Mouse (Mus musculus): Measurements from ENCODE around the gene Rapsn. TPM values are rescaled to one million over a fixed set of nuclear protein-coding genes. Genes with fewer than 3 reads are reported as not detected.
A peak's percentile ranks its signal among the peaks of the same experiment; 100 is the strongest.

Rapsn gene
- total RNA-seq, 1 experiment from 2014 or later, result 0.47 TPM

DNA sequence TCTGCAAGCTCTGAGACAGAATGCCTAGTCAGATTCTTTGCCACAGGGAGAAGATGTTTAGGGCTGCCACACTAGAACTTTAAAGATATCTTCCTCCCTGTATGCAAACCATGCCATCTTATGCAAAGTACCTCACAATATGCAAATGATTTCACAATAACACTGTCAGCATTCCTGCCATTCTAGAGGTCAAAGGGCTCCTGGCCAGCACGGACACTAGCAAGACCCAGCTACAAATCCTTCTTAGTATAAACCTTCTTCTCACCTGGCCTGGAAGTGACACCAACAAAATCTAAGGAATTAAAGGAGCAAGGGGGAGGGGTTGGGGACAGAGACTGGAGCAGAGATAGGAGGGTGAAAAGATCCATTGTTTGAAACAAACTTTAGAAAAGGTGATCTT lies 36.7 kb downstream of the Rapsn start:
- no peak for ATAC-seq (ENCODE audit: extremely low read depth, insufficient number of reproducible peaks, low FRiP score, poor library complexity, severe bottlenecking)

DNA sequence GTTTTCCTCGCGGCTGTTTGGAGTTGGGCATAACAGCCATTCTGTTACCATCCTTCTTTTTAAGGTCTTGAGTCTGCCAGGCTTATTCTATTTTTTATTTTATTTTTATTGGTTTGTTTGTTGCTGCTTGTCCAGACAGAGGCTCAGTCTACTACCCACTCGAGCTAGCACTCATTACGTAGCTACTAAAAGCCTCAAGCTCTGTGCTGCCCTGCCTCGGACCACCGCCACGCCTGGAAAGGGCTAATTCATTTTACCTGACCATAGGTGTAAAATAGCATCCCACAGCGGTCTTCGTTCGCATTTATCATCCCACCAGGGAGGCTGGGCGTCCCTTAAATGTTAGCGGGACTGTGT lies 42.5 kb downstream of the Rapsn start:
- ATAC-seq (ENCODE audit: extremely low read depth, insufficient number of reproducible peaks, low FRiP score, poor library complexity, severe bottlenecking), result no peak

DNA sequence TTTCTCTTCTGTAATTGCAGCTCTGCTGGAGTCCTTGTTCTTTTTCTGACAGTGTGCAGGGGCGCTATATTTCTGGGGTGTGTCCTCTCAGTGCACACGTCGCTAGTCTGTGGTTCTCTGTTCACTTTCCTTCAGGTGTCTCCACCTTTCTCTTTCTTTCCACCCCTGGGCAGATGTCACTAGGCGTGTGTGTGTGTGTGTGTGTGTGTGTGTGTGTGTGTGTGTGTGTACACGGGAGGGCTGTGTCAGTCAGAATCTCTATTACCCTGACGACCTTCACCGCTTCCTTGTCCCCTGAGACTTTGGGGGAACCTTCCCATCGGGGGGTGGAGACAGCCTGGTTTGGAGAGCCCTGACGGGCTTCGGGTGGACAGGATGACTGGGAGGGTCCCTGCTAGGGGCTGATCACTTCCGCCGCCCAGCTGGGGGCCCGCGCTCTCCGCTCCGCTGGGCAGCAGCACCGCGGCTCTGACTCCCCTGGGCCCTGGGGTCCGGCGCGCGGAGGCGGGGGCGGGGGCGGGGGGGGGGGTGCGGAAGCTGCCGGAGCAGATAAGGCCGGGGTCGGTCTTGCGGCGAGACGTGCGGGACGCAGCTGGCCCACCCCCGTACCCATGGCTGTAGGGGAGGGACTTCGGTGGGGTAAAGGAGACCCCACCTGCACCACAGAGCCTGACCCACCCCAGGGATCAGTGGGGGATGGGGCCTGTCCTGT lies 43.0 kb downstream of the Rapsn start:
- ATAC-seq (ENCODE audit: extremely low read depth, insufficient number of reproducible peaks, low FRiP score, poor library complexity, severe bottlenecking), result peak; percentile 8; the same call in 1 of the 2 replicates

DNA sequence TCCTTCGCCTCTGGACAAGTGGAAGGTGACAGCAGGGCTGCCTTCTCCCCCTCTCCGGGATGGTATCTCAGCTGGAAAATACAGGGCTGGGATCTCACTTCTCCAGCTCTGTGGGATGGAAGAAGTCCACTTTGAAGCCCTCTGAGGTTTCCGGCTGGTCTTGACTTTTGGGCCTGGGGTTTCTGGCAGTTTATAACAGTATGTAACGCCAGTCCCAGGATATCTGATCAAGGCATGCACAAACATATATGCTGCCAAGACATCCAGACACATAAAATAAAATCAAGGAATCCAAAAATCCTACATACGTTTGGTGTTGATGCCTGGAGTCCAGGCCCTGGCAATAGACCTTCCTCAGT lies 43.6 kb downstream of the Rapsn start:
- no peak for ATAC-seq (ENCODE audit: extremely low read depth, insufficient number of reproducible peaks, low FRiP score, poor library complexity, severe bottlenecking)

DNA sequence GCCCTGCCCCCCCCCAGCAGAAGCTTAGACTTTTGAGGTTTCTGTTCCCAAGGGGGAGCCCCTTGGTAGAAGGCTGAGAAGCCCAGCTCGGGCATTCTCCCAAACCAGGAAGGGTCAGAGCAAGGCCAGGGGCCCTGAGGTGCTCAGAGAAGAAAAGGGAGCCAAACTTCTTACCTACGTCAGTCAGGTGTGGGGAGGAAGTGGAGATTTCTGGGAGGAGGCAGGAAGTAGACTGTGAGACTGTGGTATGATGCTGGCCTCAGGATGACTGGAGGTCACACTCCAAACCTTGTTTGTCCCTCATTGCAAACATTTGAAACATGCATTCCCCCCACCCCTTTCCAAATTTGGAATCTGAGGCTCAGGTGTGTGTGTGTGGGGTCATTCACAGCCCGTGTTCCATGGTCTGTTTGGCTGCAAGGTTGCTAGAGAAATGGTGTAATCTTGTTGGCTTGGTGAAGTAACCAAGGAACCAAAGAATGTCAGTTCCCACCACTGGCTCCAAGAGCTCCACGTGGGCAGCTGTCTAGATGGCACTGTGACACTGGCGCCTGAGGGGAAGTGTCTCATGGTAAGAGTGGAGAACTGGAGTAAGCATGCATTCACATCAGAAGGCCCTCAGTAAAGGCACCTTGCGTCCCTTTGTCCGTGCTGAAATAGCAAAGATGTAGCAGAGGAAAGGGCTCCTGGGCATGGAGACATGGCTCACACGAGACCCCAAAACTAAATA lies 45.5 kb downstream of the Rapsn start:
- ATAC-seq (ENCODE audit: extremely low read depth, insufficient number of reproducible peaks, low FRiP score, poor library complexity, severe bottlenecking), result peak; percentile 48

DNA sequence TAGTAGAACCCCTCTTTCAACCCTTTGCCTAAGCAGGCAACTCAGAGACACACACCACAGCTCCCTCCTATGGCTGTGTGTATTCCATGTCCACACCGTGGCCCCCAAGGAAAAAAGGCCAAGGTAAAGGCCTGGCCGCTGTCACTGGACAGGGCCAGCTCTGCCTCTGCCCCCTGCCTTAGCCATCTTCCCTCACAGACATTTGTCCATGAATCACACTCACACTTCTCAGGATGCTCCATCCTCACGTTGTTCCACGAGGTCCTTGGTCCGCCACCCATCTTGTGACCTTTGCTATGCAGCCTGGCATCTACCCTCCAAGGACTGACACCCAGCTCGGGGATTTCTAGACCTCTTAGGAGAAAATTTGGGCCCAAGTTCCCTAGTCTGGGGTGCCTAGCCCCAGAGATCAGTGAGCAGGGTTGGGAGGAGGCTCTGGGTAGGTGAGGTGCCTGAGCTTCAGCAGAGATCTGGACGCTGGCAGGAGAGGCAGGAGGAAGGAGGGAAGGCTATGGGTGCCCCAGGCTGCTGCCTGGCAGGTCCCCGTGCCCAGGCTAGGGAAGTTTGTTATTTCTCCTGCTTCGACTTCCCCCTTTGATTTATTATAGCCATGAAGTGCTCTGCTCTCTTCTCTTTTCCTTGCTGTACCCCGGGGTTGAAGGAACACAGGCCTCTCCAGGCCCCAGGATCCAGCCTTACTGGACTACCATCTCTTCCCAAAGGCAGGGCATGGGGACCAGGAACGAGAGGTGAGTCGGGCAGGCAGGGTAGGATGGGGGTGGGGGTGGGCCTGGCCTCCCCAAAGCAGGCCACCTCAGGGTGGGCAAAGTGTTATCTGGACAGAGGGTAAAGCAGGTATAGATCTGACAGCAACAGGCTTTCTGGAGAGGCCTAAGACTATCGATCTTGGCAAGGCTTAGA lies 46.6 kb downstream of the Rapsn start, which contains the start of gene Spi1:
Gene Spi1 (plus strand): TSS at position 616 of the 921 bp plus-strand sequence.
- ATAC-seq (ENCODE audit: extremely low read depth, insufficient number of reproducible peaks, low FRiP score, poor library complexity, severe bottlenecking), result no peak

DNA sequence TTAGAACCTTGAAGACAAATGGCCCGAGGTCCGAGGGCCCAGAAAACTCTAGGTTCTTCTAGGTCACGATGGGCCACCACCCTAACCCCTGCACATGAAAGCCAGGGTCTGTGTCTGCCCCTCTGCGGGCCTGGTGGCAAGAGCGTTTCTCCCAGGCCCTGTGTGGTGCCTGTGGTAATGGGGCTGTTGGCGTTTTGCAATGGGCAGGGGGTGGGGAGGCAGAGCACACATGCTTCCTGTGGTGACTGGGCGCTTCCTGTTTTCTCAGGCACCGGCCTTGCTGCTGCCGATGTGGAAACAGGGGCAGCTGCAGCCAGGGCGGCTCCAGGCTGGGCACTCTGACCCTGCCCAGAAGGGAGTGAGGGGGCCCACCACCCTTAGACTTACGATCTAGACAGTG lies 47.4 kb downstream of the Rapsn start:
- peak; percentile 70 for ATAC-seq (ENCODE audit: extremely low read depth, insufficient number of reproducible peaks, low FRiP score, poor library complexity, severe bottlenecking)

DNA sequence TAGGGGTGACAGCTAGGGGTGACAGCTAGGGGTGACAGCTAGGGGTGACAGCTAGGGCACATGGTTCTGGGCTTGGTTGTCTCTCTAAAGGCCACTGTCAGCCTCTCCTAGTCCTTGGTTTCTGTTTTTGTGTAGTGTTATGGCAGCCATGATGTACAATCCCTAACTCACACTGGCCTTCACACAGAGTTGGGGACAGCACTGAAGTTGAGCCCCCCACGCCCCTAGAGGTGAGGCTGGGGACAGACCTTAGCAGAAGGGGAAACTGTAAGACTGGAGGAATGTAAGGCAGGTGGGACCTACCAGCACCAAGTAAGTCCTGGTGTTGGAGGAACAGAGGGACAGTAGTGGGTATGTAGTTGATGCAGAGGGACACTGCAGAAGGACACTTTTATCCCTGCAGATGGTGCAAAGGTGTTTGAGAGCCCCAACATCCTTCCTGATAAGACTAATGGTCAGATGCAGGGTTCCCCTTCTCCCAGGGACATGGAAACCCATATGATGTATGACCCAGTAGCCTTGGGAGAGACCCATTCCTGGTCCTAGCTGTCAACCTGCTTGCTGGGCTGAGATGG lies 48.0 kb downstream of the Rapsn start:
- ATAC-seq (ENCODE audit: extremely low read depth, insufficient number of reproducible peaks, low FRiP score, poor library complexity, severe bottlenecking), result peak; percentile 4; the same call in 1 of the 2 replicates

DNA sequence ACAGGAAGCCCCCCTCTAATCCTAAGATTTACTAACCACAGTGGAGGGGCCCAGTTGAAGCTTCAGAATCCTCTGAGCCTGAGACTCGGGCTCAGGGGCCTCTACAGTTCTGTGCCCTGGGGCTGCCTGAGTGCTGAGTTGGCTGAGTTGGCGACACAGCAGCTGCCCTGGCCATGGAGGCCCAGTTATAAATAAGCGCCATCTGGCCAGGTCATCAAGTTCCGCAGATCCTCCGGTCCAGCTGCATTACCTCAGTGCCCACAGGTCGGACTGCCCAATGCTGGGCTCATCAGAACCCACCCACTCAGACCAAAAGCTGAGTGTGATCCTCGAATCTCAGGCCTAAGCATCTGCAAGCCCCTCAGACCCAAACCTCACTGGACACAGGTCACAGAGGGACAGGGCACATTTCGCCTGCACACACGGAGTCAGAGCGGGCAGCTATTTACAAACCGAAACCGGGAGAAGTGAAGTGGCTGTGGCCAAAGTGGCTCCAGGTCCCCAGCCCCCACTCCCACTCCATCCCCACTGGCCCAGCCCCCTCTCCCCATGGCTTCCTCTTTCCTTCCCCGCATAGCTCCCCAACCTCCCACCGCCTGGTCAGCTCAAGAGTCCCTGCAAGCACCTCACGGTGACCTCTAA lies 48.9 kb downstream of the Rapsn start:
- ATAC-seq (ENCODE audit: extremely low read depth, insufficient number of reproducible peaks, low FRiP score, poor library complexity, severe bottlenecking), result peak; percentile 4; the same call in 1 of the 2 replicates

DNA sequence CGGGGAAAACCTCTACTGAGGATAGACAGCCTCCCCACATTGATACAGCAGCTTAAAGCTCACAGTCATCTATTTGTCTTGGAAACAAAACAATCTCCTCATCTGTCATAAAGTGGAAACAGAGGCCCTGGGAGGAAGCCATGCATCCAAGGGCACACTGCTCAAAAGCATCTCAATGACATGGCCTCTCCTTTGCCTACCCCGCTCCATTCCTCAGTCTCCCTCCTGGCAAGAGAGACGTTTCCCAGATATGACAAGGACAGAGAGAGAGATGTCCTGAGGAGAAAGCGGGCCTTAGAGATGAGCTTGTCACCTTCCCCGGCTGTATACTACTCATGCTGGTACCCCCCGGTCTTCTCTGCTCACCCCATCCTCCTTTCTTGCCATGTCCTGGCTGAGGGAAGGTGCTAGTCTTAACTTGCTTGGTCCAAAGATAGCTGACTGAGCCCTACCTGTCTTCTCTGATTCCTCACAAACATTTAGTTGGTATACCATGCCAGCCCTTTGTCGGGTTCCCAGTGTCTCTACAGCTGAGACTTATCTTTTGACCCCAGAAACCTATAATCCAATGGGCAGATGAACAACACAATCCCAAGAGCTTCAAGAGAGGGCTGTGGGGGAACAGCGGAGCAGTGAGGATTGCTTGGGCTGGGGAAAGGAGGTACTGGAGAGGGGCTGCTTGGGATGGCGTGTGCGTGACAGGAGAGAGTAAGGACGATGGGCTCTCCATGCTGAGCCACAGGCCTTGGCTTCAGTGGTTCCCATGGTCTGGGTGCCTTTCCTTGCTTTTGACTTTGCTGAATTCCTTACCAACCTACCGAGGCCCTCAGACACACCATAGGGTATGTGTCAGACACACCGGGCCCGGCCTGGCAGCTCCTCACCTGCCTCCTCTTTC lies 50.3 kb downstream of the Rapsn start:
- ATAC-seq (ENCODE audit: extremely low read depth, insufficient number of reproducible peaks, low FRiP score, poor library complexity, severe bottlenecking), result no peak

DNA sequence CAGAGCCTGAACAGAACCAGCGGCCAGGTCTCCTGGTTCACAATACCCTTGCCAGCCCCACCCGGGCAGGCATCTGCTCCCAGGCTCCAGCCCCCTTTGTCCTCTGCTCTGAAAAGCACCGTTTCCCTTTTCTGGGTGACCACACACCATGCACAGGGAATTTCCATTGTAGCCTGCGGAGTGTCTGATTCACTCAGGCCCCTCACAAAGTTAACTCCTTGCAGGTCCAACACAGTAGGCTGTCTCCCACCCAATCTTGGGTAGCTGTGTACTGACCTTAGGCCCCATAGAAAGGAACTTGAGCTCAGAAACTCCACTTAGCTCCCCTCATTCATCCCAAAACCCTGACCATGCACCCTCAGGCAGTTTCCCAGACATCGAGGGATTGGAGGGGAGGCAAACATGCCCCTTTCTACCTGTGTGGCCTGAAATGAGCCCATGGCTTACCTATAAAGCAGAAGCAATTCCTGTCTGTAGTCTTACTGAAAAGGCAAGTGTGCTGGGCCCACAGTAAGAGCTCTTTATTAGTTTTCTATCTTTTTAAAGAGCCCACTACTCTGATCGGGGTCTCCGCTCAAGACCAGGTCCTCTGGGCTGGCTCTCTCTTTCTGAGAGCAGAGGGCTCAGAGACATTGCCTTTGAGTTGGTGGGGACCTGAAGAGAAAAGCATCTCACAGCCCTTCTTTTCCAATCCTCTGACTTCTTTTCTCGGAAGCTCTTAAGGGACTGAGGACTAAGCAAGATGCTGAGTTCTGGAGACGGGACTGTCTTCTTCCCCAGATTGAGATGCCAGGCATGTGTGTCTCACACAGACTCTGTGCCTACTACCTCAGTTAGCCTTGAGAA lies 51.2 kb downstream of the Rapsn start:
- ATAC-seq (ENCODE audit: extremely low read depth, insufficient number of reproducible peaks, low FRiP score, poor library complexity, severe bottlenecking), result no peak

DNA sequence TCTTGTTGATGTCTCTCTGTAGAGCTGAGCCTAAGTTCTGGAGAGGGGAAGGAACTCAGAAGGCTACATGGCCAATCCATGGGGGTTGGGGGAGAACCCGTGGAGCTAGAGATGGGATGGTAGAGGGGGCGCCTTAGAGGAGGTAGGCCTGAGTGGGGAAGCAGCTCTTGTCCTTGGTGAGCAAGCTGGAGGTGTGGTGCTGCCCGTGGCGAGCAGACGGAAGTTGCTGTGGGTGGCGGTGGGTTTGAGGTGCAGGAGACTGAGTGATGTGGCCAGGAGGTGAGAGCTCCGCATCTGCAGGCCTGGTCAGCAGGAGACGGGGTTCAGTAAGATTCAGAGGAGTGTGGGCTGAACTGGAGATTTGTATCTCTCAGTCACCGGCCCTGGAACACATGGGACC lies 52.0 kb downstream of the Rapsn start:
- no peak for ATAC-seq (ENCODE audit: extremely low read depth, insufficient number of reproducible peaks, low FRiP score, poor library complexity, severe bottlenecking)

DNA sequence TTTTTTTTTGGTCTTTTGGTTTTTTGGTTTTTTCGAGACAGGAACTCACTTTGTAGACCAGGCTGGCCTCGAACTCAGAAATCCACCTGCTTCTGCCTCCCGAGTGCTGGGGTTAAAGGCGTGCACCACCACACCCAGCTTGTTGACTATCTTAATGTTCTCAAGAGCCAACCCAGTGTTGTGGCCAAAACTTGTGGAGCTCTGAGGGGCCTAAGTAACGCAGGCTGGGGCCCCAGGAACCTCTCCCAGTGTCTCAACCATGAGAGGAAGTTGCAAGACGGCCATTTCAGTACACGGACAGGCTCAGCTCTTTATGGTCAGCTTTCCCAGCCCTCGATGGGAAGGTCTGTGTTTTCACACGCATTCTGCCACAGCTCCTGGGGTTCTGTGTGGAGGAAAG lies 53.6 kb downstream of the Rapsn start:
- ATAC-seq (ENCODE audit: extremely low read depth, insufficient number of reproducible peaks, low FRiP score, poor library complexity, severe bottlenecking), result no peak

DNA sequence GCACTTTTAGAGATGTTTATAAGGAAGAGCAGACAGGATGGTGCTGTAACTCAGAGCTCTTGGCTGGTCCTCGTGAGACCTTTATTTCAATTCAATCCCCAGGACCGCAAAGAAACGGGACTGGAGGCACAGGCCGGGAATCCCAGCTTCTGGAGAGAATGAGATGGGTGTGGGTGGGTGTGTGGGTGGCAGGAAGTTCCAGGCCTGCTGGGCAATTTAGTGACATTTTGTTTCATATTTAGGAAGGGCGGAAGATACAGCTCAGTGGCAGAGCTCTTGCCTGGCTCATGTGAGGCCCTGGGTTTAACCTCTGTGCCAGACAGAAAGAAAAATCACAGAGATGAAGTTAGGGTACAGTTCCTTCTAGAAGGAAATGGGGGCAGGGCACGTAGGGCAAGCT lies 54.8 kb downstream of the Rapsn start:
- ATAC-seq (ENCODE audit: extremely low read depth, insufficient number of reproducible peaks, low FRiP score, poor library complexity, severe bottlenecking), result no peak

DNA sequence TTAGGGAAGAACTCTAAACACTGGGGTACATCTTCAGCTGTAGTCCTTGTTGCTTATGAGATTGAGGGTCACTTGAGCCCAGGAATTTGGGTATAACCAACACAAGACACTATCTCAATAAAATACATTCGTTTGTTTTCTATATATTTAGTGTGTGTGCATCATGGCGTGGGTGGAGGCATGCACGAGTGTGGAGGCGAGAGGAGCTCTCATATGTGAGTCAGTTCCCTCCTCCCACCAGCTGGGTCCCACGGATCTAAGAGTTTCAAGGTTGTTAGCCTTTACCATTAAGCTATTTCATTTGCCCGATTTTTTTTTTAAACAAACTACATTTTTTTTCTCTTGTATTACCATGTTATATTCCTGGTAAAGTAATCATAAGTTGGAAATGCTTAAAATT lies 55.4 kb downstream of the Rapsn start:
- no peak for ATAC-seq (ENCODE audit: extremely low read depth, insufficient number of reproducible peaks, low FRiP score, poor library complexity, severe bottlenecking)

All from neutrophil, adult 5-6 weeks (primary cell).